Mouse (Mus musculus): ENCODE data around the gene Aptx. TPM values are rescaled to one million over a fixed set of nuclear protein-coding genes. Genes with fewer than 3 reads are reported as not detected.

Aptx gene
- polyA plus RNA-seq, 1 experiment from 2014 or later = 56.9 TPM

- H3K27me3 ChIP-seq = no peaks in the 10 kb centered on the region
- ATAC-seq = no peak
- H3K9me3 ChIP-seq = no peaks in the 10 kb centered on the region
- H3K36me3 ChIP-seq = peaks cover 6% of the 10 kb centered on the region; the same call in 1 of the 2 replicates
- 92% methylated on average over 3 of the region's 3 CpGs for WGBS
- H3K4me3 ChIP-seq (replicated peaks) = peak overlapping the region; percentile 59
- peak overlapping the region; percentile 72; the same call in 1 of the 2 replicates for H3K9ac ChIP-seq (replicated peaks)
- H3K4me1 ChIP-seq (replicated peaks) = peaks cover 28% of the 10 kb centered on the region
- H3K4me2 ChIP-seq (replicated peaks) = peak overlapping the region; percentile 81
- H3K27ac ChIP-seq = no peak overlapping the region; the same call in 1 of the 2 replicates
These were observed 1.2 kb downstream of the Aptx start for GRCm38 (mm10) chr4:40701796-40702195.

- no peak overlapping the region for H3K27ac ChIP-seq
- peaks cover 28% of the 10 kb centered on the region for H3K4me1 ChIP-seq (replicated peaks)
- no peaks in the 10 kb centered on the region for H3K9me3 ChIP-seq
- no peak overlapping the region for H3K4me2 ChIP-seq (replicated peaks)
- ATAC-seq = no peak
- no peak overlapping the region for H3K4me3 ChIP-seq (replicated peaks)
- H3K27me3 ChIP-seq = no peaks in the 10 kb centered on the region
- peaks cover 20% of the 10 kb centered on the region for H3K36me3 ChIP-seq
- 90% methylated on average over 8 of the region's 8 CpGs for WGBS
- H3K9ac ChIP-seq (replicated peaks) = no peak overlapping the region
These were observed 2.8 kb downstream of the Aptx start for GRCm38 (mm10) chr4:40700216-40700615.

GRCm38 (mm10) chr4:40697059-40697458 is 5.9 kb downstream of the Aptx start:
- H3K9me3 ChIP-seq = no peaks in the 10 kb centered on the region
- no peak overlapping the region for H3K27ac ChIP-seq
- no peak overlapping the region for H3K4me2 ChIP-seq (replicated peaks)
- WGBS = 86% methylated on average over 7 of the region's 7 CpGs
- H3K27me3 ChIP-seq = no peaks in the 10 kb centered on the region
- H3K36me3 ChIP-seq = peaks cover 47% of the 10 kb centered on the region
- no peak overlapping the region for H3K4me3 ChIP-seq (replicated peaks)
- no peak overlapping the region for H3K9ac ChIP-seq (replicated peaks)
- H3K4me1 ChIP-seq (replicated peaks) = peaks cover 13% of the 10 kb centered on the region
- no peak for ATAC-seq

GRCm38 (mm10) chr4:40691100-40691499 is 11.9 kb downstream of the Aptx start:
- Histone ChIP-seq H3K9me3 (no peaks in the 10 kb centered on the region), H3K4me3 (replicated peaks) (no peak overlapping the region), H3K9ac (replicated peaks) (no peak overlapping the region), H3K36me3 (peaks cover 80% of the 10 kb centered on the region), H3K4me1 (replicated peaks) (no peaks in the 10 kb centered on the region), H3K27ac (no peak overlapping the region), H3K4me2 (replicated peaks) (no peak overlapping the region), H3K27me3 (no peaks in the 10 kb centered on the region)
- ATAC-seq = no peak
- WGBS = 92% methylated on average over 11 of the region's 11 CpGs

- no peaks in the 10 kb centered on the region for H3K27me3 ChIP-seq
- no peaks in the 10 kb centered on the region for H3K9me3 ChIP-seq
- H3K4me2 ChIP-seq (replicated peaks) = no peak overlapping the region
- no peaks in the 10 kb centered on the region for H3K4me1 ChIP-seq (replicated peaks)
- H3K36me3 ChIP-seq = peaks cover 33% of the 10 kb centered on the region
- ATAC-seq = no peak
- 89% methylated on average over 2 of the region's 2 CpGs for WGBS
- H3K27ac ChIP-seq = no peak overlapping the region
- H3K4me3 ChIP-seq (replicated peaks) = no peak overlapping the region
- H3K9ac ChIP-seq (replicated peaks) = no peak overlapping the region
These were observed 19.7 kb downstream of the Aptx start for GRCm38 (mm10) chr4:40683306-40683705.

- H3K4me1 ChIP-seq (replicated peaks) = no peaks in the 10 kb centered on the region
- 93% methylated on average over 5 of the region's 5 CpGs for WGBS
- 0 out of 2 replicates have a peak, but pooled peaks have one; percentile 6 for ATAC-seq
- H3K9me3 ChIP-seq = no peaks in the 10 kb centered on the region
- H3K36me3 ChIP-seq = peaks cover 25% of the 10 kb centered on the region
- H3K4me2 ChIP-seq (replicated peaks) = no peak overlapping the region
- no peak overlapping the region for H3K4me3 ChIP-seq (replicated peaks)
- H3K27me3 ChIP-seq = no peaks in the 10 kb centered on the region
- H3K27ac ChIP-seq = no peak overlapping the region
- H3K9ac ChIP-seq (replicated peaks) = no peak overlapping the region
These were observed 20.6 kb downstream of the Aptx start for GRCm38 (mm10) chr4:40682359-40682758.

GRCm38 (mm10) chr4:40681908-40682307 is 21.1 kb downstream of the Aptx start:
- Histone ChIP-seq H3K9ac (replicated peaks) (no peak overlapping the region), H3K9me3 (no peaks in the 10 kb centered on the region), H3K36me3 (peaks cover 22% of the 10 kb centered on the region), H3K27ac (no peak overlapping the region), H3K4me2 (replicated peaks) (no peak overlapping the region), H3K27me3 (no peaks in the 10 kb centered on the region), H3K4me3 (replicated peaks) (no peak overlapping the region), H3K4me1 (replicated peaks) (peaks cover 4% of the 10 kb centered on the region)
- ATAC-seq = peak; percentile 19; the same call in 1 of the 2 replicates
- 27% methylated on average over 3 of the region's 3 CpGs for WGBS

GRCm38 (mm10) chr4:40680250-40680860 is 22.6 kb downstream of the Aptx start:
- no peak overlapping the region for H3K4me3 ChIP-seq (replicated peaks)
- ATAC-seq = peak; percentile 12; the same call in 1 of the 2 replicates
- no peak overlapping the region for H3K4me2 ChIP-seq (replicated peaks)
- no peak overlapping the region for H3K27ac ChIP-seq
- H3K9ac ChIP-seq (replicated peaks) = no peak overlapping the region
- peaks cover 7% of the 10 kb centered on the region; the same call in 1 of the 2 replicates for H3K36me3 ChIP-seq
- peaks cover 12% of the 10 kb centered on the region for H3K4me1 ChIP-seq (replicated peaks)
- H3K9me3 ChIP-seq = no peaks in the 10 kb centered on the region
- 49% methylated on average over 5 of the region's 5 CpGs for WGBS
- no peaks in the 10 kb centered on the region for H3K27me3 ChIP-seq

GRCm38 (mm10) chr4:40677132-40677531 is 25.9 kb downstream of the Aptx start:
- 43% methylated on average over 5 of the region's 5 CpGs for WGBS
- Histone ChIP-seq H3K9ac (replicated peaks) (no peak overlapping the region), H3K4me3 (replicated peaks) (no peak overlapping the region), H3K36me3 (no peaks in the 10 kb centered on the region), H3K27me3 (no peaks in the 10 kb centered on the region), H3K27ac (no peak overlapping the region), H3K4me1 (replicated peaks) (peaks cover 12% of the 10 kb centered on the region), H3K4me2 (replicated peaks) (no peak overlapping the region), H3K9me3 (no peaks in the 10 kb centered on the region)
- no peak for ATAC-seq

GRCm38 (mm10) chr4:40676338-40676737 is 26.7 kb downstream of the Aptx start:
- ATAC-seq = peak; percentile 29; the same call in 1 of the 2 replicates
- Histone ChIP-seq H3K4me3 (replicated peaks) (0 out of 2 replicates have a peak overlapping the region, but pooled peaks have one; percentile 1), H3K27ac (no peak overlapping the region), H3K27me3 (no peaks in the 10 kb centered on the region), H3K4me1 (replicated peaks) (peaks cover 12% of the 10 kb centered on the region), H3K9ac (replicated peaks) (0 out of 2 replicates have a peak overlapping the region, but pooled peaks have one; percentile 28), H3K9me3 (no peaks in the 10 kb centered on the region), H3K36me3 (no peaks in the 10 kb centered on the region), H3K4me2 (replicated peaks) (peak overlapping the region; percentile 30)
- 22% methylated on average over 14 of the region's 14 CpGs for WGBS

- Histone ChIP-seq H3K9ac (replicated peaks) (no peak overlapping the region), H3K9me3 (no peaks in the 10 kb centered on the region), H3K4me2 (replicated peaks) (no peak overlapping the region), H3K4me1 (replicated peaks) (peaks cover 12% of the 10 kb centered on the region), H3K27me3 (no peaks in the 10 kb centered on the region), H3K27ac (no peak overlapping the region), H3K4me3 (replicated peaks) (no peak overlapping the region), H3K36me3 (no peaks in the 10 kb centered on the region)
- no peak for ATAC-seq
- WGBS = 90% methylated on average over 5 of the region's 5 CpGs
These were observed 29.5 kb downstream of the Aptx start for GRCm38 (mm10) chr4:40673526-40673925.

GRCm38 (mm10) chr4:40666237-40667012 is 36.6 kb downstream of the Aptx start:
- no peaks in the 10 kb centered on the region for H3K4me1 ChIP-seq (replicated peaks)
- no peak for ATAC-seq
- no peak overlapping the region for H3K9ac ChIP-seq (replicated peaks)
- no peak overlapping the region for H3K4me2 ChIP-seq (replicated peaks)
- peaks cover 2% of the 10 kb centered on the region; the same call in 1 of the 2 replicates for H3K9me3 ChIP-seq
- no peak overlapping the region for H3K27ac ChIP-seq
- no peak overlapping the region for H3K4me3 ChIP-seq (replicated peaks)
- H3K36me3 ChIP-seq = no peaks in the 10 kb centered on the region
- WGBS = 88% methylated on average over 9 of the region's 9 CpGs
- H3K27me3 ChIP-seq = no peaks in the 10 kb centered on the region

Data from midbrain, embryonic 13.5 days (tissue).